Mouse (Mus musculus): ENCODE measurements around the gene Zfp383.

- TF ChIP-seq CTCF (IDR thresholded peaks at IDR 0.05; ENCODE audit: borderline replicate concordance, control insufficient read depth, extremely low read depth, insufficient read depth, low read length, poor library complexity) (no peak), POLR2A (IDR thresholded peaks at IDR 0.05; ENCODE audit: control insufficient read depth, extremely low read depth, insufficient read depth, low read length, poor library complexity) (no peak)
Measured at GRCm38 (mm10) chr7:29906682-29907058, 1.4 kb upstream of the Zfp383 start.
